Mouse (Mus musculus): ENCODE data around the gene Ubxn4.
"Not testable (repeated sequence)": the region's sequence is repeated elsewhere in the genome, so short reads cannot be mapped to it uniquely, and the experiment has no call there.

Ubxn4 gene

GRCm38 (mm10) chr1:128243627-128243995 lies at the start of gene Ubxn4:
Ubxn4 (plus strand) TSS chr1:128243964.
- no peak for DNase-seq (ENCODE audit: low read depth, low spot score)

GRCm38 (mm10) chr1:128194011-128194410 lies 49.8 kb upstream of the Ubxn4 start:
- DNase-seq (ENCODE audit: low read depth, low spot score), result no peak

DNA sequence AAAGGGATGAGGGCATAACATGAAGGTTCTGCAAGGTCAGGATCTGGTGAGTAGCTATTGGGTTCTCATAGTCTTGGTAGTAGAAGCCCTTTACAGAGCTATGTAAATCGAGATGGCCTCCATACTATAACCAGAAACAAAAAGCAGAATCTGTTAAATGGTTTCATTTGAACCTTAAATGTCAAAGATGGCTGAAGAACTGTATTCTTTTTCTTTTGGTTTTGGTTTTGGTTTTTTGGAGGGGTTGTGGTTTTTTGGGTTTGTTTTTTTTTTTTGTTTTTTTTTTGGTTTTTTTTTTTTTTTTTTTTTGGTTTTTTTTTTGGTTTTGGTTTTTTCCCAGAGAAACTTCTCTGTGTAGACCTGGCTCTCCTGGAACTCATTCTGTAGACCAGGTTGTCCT lies 46.4 kb upstream of the Ubxn4 start:
- DNase-seq (ENCODE audit: low read depth, low spot score), result no peak

DNA sequence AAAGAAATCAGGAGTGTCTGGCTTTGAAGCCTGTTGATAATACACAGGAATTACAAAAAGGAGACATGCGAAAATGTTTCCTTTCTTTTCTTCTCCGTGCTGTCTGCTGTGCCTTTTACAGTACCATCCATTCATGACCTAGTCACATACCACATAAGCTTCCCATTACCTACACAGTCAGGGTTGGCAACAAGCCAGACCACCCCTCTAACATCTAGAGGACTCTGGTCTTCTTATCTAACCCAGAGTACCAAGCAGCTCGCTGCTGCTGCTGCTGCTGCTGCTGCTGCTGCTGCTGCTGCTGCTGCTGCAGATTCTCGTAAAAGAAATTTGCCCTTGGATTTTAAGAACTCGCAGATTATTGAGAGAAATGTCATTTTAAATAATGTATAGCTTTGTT lies 30.5 kb upstream of the Ubxn4 start:
- DNase-seq (ENCODE audit: low read depth, low spot score), result no peak

GRCm38 (mm10) chr1:128221886-128222285 lies 21.9 kb upstream of the Ubxn4 start:
- no peak for DNase-seq (ENCODE audit: low read depth, low spot score)

DNA sequence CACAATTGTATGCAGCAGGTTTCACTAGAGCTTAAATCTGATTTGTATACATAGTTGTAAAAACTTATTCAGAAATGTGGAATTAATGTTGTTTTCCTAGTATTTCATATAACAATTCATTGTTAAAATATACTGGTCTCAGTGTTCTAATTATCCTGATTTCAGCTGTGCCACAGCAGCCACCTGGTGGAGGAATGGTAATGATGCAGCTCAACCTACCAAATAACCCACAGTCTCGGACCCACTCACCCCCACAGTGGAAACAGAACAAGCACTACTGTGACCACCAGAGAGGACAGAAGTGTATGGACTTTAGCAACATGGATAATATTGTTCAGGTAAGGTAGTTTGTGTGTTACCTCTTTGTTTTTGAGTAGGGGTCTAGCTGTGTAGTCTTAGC lies 20.5 kb upstream of the Ubxn4 start:
- no peak for DNase-seq (ENCODE audit: low read depth, low spot score)

GRCm38 (mm10) chr1:128235181-128235580 lies 8.6 kb upstream of the Ubxn4 start:
- no peak for DNase-seq (ENCODE audit: low read depth, low spot score)

- peak; percentile 95 for DNase-seq (ENCODE audit: low read depth, low spot score)
Measured at GRCm38 (mm10) chr1:128243996-128244726, 397 bp downstream of the Ubxn4 start.

DNA sequence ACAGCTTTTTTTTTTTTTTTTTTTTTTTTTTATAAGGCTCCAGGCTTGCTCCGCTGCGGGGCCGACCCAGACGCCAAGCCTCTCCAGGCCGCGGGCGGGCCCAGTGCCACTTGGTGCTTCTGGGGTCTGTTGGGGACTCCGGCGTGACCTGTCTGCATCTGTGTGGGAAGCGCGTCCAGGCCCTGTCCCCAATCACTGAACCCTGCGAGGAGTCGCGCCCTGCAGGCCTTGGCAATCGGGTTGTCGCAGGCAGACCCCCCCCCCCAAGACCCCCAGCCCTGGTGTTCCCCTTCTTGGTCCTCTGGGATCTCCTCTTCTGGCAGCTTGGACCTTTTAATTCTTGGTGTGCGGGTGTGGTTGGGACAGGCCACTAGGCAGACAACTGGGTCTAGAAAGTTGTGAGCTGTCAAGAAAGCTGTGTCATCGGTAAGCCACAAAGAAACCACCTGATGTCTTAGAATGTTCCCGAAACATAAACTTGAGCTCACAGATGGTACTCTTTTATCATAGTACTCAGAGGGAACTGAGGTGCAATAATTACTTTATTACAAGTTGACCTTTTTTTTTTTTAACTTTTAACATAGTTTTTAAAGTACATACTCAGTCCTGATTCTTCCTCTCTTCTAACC lies 1.1 kb downstream of the Ubxn4 start:
- DNase-seq (ENCODE audit: low read depth, low spot score), result no peak

DNA sequence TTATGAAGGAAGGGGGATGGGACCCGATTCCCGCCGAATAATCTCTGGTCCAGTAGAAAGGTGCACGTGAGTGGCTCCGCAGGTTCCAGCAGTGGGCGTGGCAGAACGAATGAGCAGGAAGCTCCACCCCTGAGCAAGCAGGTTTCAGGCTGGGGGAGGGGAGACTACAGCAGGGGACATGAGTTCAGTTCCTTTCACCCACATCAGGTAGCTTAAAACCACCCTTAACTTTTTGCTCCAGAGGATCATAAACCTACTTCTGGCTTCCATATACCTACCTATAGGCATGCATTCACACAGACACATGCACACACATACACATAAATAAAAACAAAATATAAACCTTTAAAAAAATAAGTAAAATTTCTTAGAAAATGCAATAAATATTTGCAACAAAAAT lies 23.3 kb downstream of the Ubxn4 start:
- not testable (repeated sequence) for DNase-seq (ENCODE audit: low read depth, low spot score)

GRCm38 (mm10) chr1:128270731-128271130 lies 27.0 kb downstream of the Ubxn4 start:
- no peak for DNase-seq (ENCODE audit: low read depth, low spot score)

GRCm38 (mm10) chr1:128275908-128276307 lies 32.1 kb downstream of the Ubxn4 start:
- no peak for DNase-seq (ENCODE audit: low read depth, low spot score)

- DNase-seq (ENCODE audit: low read depth, low spot score), result no peak
Measured at GRCm38 (mm10) chr1:128278563-128278962, 34.8 kb downstream of the Ubxn4 start.

GRCm38 (mm10) chr1:128281753-128282152 lies 38.0 kb downstream of the Ubxn4 start:
- no peak for DNase-seq (ENCODE audit: low read depth, low spot score)

GRCm38 (mm10) chr1:128282924-128283323 lies 39.2 kb downstream of the Ubxn4 start:
- DNase-seq (ENCODE audit: low read depth, low spot score), result no peak

DNA sequence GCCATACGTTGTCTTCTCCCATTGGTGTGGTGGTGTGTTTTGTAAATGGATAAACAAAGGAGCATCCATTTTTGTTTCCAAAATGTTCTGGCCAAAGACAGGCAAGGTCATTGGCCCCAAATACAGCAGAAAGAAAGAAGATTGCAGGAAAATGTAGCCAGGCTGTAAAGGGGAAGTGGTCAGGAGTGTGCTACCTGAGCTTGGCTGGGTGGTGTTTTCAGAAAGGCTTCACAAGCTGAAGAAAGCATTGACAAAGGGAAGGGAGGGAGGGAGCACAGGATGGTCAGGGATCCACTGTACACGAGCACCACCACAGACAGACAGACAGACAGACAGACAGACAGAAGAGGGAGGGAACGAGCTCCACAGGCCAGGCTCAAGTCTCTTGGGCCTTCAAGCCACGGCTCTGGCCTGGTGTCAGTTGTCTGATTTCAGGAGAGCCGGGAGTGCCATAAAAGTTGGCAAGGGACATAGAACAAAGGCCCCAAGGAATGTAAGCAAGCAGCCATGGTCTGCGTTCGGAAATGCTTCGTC lies 40.5 kb downstream of the Ubxn4 start:
- no peak for DNase-seq (ENCODE audit: low read depth, low spot score)

DNA sequence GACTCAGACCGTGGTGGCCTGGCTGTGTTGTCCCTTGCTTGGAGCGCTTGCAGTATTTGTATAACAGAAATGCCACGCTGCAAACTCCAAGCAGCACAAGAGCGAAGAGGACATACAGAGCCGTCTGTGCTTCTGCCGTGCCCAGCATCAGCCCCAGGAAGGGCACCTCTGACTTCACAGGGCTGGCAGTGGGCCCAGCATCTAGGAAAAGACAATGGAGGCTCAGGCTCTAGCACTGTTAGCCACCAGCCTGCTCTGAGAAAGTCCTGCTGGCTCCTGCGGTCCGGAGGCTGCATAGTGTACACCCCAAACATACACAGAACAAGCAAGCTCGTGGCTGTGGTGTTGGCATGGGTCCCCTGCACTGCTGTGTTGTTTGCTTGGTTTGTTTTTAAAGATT lies 41.4 kb downstream of the Ubxn4 start:
- DNase-seq (ENCODE audit: low read depth, low spot score), result no peak

- no peak for DNase-seq (ENCODE audit: low read depth, low spot score)
Measured at GRCm38 (mm10) chr1:128290295-128290694, 46.5 kb downstream of the Ubxn4 start.

DNA sequence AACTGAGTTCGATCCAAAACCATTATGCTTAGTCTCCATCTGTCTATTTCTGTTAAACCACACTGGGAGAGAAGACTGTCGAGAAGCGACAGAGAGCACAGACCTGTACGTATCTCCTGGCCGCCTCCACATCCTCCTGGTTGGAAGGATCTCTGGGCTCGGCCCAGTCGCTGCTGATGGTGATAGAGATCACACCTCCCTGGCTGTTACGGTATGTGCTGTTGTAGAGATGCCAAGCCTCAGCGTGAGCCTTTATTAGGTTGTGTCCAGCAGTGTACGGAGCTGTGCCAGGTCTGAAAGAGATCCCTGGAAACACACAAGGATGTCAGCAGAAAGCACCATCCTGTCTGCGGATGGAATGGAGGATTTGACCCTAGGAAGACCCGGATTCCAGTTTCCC lies 49.8 kb downstream of the Ubxn4 start:
- no peak for DNase-seq (ENCODE audit: low read depth, low spot score)

- DNase-seq (ENCODE audit: low read depth, low spot score), result no peak
Measured at GRCm38 (mm10) chr1:128295296-128295695, 51.5 kb downstream of the Ubxn4 start.

- DNase-seq (ENCODE audit: low read depth, low spot score), result no peak
Measured at GRCm38 (mm10) chr1:128295717-128296528, 52.2 kb downstream of the Ubxn4 start.

GRCm38 (mm10) chr1:128303900-128304299 lies 60.1 kb downstream of the Ubxn4 start:
- DNase-seq (ENCODE audit: low read depth, low spot score), result no peak
